Mouse (Mus musculus): ENCODE results near the gene Shroom1.

The Shroom1 gene

DNA sequence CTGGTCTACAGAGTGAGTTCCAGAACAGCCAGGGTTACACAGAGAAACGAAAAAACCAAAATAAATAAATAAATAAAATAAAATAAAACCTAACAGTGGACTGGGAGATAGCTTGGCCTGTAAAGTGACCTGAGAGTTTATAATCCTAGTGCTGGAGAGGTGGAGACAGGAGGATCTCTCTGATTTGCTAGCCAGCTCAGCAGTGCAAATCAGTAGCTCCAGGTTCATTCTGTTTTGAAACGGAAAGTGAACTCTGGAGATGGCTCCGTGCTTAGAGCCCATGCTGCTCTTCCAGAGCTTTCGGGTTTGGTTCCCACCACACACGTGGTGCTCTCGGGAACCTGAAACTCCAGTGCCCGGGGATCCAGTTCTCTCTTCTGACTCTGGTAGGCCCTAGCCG lies 9.0 kb upstream of the Shroom1 start:
- DNase-seq (ENCODE audit: low spot score), result no peak

DNA sequence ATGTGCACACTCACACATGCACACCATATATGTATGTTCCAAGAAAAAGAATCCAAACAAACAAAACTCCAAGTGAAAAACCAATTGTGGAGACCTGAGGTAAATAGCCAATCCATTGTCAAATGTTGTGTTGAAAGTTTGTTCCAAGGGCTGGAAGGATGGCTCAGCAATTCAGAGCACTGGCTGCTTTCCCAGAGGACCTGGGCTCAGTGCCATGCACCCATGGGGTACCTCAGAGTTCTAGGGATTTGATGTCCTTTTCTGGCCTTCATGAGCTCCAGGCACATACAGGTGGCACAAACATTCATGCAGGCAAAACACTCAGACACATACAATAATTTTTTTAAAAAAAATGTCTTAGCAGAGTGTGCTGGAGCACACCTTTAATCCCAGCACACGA lies 8.5 kb upstream of the Shroom1 start:
- DNase-seq (ENCODE audit: low spot score), result no peak

DNA sequence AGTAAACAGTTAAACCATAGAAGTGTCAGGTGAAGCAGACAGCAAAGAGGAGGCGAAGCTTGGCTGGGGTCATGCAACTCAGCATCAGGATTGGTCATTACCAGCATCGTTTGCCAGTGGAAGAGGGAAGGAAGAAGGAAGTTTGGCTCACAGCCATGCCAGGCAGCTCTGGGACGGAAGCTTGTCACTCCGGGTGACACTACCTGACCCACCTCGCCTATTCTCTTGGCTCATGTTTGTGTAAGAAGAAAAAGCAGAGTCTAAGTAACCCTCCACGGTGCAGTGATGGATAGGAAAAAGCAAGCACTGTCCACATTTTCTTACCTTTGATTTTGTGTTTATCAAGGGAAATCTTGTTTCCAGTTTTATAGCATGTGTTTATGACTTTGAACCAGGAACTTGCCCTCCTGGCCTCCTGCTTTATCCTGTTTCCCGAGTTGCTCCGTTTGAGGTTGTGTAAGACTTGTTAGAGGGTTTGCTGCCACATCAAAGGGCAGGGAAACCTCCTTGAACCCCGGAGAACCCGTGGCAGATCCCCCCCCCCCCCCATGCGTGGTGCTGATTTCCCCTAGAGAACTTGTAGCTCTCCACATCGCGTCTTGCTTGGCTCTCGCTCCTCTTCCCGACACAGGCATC lies 6.8 kb upstream of the Shroom1 start:
- no peak for DNase-seq (ENCODE audit: low spot score)

DNA sequence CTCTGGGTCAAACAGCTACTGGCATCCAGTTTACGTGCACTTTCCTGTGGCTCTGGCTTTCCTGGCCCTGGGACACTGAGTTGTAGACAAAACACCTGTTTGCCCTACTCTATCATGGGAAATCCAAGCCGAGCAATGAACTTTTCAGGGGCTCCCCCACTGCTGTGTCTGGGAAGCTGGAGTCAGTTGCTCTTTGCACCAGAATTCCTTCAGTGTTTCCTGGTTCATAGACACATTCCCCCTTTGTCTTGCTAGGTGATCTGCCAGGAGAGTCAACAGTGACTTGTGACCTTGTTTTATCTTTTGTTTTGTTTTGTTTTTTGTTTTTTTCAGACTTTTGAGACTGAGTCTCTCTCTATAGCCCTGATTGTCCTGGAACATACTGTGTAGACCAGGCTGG lies 5.6 kb upstream of the Shroom1 start:
- no peak for DNase-seq (ENCODE audit: low spot score)

DNA sequence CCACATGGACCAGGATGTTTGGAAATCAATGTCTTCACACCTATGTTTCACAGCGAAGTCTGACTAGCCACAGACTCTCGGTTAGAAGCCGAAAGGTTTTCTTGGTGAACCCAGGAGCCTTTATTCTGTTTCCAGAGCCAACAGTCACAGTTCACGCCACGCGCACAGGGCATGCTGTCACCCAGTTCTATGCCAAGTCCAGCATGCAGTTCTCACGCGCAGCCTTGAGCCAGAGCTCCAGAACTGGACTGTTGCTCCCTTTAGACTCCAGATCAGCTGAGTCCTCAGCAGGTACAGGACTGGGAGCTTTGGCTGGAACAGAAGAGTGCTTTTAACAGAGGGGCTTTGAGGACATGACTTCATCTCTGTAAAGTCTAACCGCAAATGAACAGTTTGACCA lies 4.6 kb upstream of the Shroom1 start:
- no peak for DNase-seq (ENCODE audit: low spot score)

DNA sequence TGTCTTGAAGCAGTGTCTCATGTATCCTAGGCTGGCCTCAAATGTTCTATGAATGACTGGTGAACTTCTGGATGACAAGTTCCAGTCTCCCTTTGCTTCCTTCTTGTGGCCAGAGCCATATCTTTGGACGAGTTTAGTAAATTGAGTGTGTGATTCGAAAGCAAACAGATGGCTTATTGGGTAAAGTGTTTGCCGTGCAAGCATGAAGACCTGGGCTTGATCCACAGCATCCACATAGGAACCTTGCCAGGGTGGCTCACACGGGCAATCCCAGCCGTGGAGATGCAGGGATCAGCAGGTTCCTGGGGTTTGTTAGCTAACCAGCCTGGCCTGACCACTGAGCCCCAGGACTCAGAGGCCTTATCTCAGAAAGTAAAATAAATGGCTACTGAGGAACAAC lies 4.0 kb upstream of the Shroom1 start:
- no peak for DNase-seq (ENCODE audit: low spot score)

DNA sequence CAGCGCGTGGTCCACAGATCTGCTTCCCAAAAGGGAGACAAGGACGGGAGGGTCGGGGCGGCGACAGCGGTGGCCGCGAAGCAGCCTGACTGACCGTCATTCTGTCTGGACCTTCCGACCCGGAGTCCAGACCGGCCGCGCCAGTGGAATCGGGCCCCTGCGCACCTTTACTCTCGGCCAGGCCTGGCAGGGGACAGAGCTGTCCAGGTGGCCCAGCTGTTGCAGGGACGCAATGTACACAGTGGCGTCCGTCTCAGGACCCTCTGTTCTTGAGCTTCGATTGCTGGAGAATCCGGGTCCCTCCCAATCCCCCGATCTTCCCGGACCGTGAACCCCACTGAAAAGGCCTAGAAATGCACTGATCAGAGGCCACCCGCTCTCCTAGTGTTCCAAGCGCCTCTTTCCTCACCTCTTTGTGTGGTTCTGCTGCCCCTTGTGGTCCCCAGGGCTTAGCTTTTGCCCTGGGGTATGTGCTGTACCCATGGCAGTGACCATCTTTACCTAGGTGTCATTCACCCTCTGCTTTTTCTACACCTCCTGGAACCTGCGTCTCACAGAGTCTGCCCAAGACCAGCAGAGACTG lies 458 bp downstream of the Shroom1 start:
- DNase-seq (ENCODE audit: low spot score), result peak; percentile 29

DNA sequence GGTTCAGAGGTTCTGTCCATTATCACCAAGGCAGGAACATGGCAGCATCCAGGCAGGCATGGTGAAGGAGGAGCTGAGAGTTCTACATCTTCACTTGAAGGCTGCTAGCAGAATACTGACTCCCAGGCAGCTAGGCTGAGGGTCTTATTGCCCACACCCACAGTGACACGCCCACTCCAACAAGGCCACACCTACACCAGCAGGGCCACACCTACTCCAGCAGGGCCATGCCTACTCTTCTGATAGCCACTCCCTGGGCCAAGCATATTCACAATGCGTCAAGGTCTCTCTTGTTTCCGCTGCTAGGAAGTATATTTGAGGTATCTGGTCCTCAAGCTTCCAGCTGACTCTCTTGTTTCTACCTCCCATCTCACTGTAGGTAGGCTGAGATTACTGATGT lies 2.0 kb downstream of the Shroom1 start:
- DNase-seq (ENCODE audit: low spot score), result no peak

DNA sequence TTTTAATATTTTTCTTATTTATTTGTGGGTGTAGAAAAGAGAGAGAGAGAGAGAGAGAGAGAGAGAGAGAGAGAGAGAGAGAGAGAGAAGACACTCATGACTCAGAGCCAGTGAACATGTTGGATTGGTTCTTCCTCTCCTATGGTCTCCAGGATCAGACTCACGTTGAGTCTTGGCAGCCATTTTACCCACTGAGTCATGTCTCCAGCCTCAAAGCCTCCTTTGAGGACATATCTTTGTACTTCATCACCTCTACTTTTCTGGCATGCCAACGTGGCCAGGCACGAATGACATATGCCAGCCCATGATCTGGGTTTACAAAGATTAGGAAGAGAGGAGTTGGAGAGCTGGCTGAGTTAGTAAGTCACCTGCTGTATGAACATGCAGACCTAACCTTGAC lies 3.2 kb downstream of the Shroom1 start:
- DNase-seq (ENCODE audit: low spot score), result no peak

DNA sequence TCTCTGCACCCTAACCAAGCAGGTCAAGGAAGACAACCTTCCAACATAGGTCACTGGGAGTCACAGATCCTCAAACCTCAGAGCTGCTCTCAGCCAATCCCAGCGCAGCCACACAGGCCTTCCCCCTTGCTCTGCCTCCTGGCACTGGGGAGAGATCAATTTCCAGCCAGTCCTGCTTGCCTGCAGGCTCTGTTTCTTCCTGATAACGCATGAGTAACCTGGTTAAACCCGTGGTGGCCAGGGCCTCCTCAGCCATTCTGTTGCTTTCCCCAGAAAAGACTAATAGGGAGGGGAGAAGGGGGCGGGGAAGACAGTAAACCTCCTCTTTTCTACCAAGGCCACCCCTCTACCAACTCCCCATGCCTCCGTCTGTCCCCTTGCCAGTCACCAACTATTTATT lies 4.7 kb downstream of the Shroom1 start:
- DNase-seq (ENCODE audit: low spot score), result no peak

DNA sequence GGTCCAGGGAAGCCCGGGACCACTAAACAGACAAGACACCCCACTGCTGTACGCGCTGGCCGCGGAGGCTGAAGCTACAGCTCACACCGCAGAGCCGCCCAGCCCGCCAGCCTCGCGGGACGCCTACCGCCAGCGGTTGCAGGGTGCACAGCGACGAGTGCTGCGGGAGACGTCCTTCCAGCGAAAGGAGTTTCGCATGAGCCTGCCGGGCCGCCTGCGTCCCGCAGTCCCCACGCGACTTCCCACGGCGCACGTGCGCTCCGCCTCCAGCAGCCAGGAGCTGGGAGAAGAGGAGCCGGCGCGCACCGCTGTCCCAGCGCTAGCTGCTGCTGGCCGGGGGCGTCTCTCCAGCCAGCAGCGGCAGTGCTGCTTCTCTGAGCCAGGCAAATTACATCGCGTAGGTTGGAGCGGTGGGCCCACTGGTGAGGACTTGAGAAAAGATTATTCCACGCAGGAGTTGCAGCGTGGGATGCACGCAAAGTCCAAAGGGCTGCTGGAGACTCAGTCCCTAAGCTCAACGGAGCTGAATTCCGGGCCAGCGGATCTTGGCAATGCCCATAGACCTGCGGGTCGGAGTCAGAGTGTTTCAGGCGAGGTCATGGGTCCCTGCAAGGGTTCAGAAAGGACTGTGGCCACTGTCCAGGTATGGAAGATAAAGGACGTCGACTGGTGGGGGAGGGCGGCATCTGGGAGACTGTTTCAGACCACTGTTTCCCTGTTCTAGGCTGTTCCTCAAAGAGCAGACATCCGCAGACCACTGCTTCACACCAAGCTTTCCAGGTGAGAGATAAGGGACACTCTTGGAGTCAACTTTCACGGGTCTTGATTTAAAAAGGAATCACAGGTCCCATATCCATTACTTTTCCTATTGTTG lies 6.8 kb downstream of the Shroom1 start:
- DNase-seq (ENCODE audit: low spot score), result no peak

DNA sequence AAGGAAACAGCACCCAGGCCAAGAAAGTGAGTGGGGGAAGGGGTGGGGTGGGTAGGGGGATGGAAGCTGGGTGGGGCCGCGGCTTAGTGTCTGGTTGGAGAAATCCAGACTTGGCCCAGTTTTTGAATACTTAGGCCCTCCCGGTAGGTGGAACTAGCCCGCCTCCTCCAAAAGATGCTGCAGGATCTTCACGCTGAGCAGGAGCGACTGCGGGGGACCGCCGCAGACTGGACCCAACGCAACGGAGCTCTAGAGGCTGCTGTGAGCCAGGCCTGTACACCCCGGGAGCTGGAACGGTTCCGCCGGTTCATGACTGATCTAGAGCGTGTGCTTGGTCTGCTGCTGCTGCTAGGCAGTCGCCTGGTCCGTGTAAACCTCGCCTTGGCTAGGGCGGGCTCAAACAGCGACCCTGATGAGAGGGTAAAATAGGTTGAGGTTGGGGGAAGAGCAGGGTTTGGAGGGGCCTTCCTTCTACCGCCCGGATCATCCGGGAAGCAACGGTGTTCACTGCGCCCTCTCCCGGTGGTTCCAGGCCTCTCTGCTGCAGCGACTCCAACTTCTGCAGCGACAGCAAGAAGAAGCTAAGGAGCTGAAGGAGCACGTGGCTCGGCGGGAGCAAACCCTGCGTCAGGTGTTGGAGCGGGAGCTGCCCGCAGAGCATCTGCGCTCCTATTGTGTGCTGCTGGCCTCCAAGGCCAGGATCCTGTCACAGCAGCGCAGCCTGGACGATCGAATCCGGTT lies 9.4 kb downstream of the Shroom1 start:
- DNase-seq (ENCODE audit: low spot score), result peak; percentile 78

DNA sequence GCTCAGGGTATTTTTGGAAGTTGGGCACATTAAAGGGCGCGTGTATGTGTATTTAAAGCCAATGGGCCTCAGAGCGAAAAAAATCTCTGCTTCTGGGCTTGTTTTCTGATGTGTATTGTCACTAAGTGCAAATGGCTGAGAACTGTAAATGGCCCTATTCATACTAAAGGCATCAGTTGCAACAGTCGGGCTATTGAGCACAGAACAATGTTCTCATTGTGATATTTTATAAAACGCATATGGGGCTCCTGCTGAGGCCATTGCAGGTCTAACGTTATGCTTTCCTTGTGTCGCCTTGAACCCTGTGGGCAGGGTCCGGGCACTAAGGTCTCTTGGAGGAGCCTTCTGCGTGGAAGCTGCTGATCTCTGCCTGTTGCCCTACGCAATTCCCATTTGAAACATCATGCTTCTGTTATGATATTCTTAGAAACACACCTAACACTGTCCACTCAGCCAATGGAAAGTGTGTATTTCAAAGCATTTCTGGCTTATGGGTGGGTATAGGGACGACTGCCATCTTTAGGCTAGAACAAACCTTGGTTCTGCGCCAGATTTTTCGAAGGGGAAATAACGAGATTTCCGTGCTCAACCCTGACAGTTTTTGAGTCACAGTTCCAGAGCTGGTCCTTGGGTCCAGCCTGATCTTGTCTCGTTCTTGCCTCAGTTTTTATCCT lies 12.4 kb downstream of the Shroom1 start:
- no peak for DNase-seq (ENCODE audit: low spot score)

DNA sequence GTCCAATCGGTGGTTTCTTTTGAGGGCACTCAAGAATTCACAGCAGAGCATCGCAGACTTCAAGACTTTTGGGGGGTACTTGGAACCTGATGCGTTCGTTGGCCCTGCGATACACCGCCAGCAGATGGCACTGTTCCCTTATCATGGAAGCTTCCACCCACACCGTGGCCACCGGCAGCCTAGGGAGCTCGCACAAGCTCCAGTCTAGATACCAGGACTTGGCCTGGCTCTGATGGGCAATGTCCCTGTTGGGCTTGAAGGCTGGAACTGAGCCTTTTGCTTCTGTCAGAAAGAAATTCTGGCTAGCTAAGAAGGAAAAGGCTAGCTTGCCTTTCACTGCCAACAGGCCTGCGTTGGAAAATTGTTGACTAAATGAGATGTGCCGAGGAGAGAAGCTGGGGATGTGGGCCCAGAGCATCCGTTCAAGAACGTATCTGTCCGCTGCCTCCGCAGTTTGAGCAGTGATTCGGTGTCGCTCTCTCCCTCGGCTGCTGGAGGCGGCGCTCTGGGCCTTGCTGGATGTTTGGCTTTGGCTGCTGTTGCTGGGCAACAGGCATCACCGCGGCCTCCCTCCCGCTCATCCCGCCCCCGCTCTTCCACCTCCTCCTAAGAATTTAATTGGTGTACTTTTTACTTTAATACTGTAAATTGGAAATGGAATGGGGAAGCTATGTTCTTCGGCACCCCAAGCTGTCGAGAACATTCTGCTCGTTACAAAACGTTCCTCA lies 13.1 kb downstream of the Shroom1 start, which contains the start of gene Gm9837:
Gene Gm9837, minus strand, starts transcription at position 512 of the 728 bp plus-strand sequence.
- DNase-seq (ENCODE audit: low spot score), result peak; percentile 88

DNA sequence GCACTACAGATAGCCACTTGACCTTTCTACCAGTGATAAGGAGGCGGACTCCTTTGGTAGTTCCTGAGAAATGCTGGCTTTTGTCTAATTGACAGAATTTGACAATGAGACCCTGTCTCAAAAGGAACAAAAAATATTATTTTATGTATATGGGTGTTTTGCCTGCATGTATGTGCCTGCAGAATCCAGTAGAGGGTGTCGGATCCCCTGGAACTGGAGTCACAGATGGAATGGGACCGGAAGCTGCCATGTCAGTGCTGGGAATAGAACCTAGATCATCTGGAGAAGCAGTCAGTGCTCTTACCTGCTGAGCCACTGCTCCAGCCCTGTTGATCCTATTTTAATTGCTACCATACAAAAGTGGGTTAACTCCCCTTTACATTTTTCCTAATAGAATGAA lies 15.7 kb downstream of the Shroom1 start:
- DNase-seq (ENCODE audit: low spot score), result no peak

DNA sequence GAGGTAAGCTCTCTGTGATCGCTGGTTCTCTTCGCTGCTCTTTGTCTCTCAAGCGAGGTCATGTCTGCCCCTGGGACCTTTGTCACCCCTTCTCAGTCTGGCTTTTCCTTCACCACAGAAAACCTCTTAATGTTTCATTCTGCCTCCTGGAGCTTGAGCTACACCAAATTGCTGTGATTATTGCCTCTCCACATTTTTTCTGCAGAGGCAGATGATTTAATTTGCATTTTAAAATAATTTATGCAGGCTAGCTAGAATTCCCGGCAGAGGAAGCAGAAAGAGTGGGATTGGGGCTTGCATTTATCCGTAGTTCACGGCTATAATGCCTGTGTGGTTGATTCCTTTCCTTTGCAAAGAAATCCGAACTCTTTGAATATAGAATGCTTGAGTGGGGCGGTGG lies 18.6 kb downstream of the Shroom1 start:
- DNase-seq (ENCODE audit: low spot score), result no peak

DNA sequence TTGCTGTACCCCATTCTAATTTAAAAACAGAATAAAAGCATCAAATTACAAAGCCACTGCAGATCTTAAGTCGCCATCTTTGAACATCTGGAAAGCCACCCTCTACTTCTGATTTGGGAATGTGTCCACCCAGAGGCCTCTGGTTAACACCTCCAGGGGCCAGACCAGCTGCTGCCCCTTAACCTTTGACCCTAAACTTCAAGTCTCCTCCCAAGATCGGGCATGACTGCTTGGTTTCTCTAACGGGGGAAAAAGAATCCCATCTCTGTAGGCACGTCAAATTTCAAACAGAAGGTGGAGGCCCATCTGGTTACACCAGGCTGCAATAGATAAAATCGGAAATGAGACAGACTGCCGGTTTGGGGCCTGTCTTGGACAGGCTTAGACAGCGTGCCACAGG lies 20.8 kb downstream of the Shroom1 start:
- DNase-seq (ENCODE audit: low spot score), result no peak

DNA sequence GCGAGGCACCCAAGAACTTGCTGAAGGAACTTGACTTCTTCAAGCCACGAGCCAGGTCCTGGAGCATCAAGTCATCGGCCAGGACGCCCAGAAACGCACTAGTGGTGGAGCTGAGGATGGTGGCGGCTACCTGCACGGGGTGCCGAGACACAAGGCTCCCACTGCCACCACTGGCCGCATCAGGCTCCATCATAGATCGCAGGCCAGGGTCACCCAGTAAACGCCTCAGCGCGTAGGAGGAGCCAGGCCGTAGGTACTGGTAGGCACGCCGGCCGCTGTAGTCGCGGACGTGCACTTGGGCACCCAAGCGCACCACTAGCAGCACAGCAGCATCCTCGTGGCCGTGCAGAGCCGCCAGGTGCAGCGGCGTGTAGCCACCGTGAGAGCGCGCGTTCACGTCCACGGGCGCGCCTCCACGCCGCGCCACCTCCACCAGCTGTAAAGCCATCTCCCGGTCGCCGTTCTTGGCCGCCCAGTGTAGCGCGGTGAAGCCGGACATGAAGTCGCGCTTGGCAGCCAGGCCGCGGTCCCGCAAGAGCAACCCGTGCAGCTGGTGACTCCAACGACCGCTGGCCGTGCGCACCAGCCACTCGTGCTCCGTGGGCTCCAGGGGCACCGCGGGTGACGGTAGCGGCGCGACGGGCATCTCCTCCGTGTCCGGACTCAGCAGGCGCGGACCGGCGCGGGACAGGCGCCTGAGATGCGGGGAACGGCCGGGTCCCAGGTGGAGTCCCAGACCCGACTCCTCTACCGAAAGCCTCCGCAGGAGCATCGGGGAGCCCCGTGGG lies 21.6 kb downstream of the Shroom1 start:
- DNase-seq (ENCODE audit: low spot score), result no peak

DNA sequence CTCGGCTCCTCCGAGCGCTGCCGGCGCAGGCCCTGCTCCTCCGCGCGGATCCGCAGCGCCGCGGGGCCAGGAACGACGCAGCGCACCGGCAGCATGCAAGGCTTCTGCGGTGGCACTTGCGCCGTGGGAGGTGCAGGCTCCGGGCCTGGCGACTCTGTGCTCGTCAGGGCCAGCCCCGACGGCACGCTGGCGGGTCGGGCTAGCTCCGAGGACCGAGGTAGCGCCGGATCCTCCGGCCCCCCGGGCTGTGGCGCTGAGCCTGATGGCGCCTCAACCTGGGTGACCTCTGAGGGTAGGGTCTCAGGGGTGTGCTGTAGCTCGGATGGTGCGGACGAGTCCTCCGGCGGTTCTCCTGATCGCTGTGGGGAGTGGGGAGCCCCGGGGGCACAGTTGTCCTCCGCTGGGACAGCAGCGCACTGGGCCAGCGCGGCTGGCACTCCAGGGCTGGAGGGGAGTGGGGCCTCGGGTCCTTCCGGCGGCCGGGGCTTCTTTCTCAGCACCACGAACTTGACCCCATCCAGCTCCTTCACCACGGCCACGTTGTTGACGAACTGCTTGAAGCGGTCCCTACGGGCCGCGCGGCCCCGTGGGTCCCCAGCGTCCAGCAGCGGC lies 22.3 kb downstream of the Shroom1 start:
- no peak for DNase-seq (ENCODE audit: low spot score)

DNA sequence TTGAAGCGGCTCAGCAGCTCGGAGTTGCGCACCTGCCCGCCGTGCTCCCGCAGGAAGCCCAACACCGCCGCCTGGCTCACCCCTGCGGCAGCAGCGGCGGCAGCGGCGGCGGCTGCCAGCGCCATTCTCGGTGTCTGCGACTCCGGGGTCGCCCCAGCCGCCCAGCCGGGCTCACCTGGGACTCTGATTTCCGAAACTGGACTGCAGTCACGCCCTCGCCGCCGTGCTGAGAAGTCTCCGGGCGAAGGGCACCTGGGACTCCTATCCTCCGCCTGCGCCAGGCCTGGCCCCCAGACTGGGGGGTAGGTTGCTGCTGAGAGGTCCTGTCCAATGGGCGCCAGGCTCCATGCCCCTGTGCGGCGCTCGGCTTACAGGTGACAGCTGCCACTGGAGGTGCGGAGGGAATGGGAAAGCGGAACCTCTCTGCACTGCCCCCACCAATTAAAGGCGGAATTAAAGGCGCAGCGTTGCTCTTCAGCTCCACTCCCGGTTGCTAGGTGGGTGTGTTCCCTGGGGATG lies 22.8 kb downstream of the Shroom1 start, which contains the start of the genes Gm9945 and Sowaha:
Gene Gm9945, plus strand, starts transcription at position 384 of the 519 bp plus-strand sequence.
Gene Sowaha, minus strand, starts transcription at position 492 of the 519 bp plus-strand sequence.
- peak; percentile 37 for DNase-seq (ENCODE audit: low spot score)
